Mouse (Mus musculus) retina, postnatal 1 day (tissue): ENCODE results near the gene Plk5.

Source experiments
- DNase-seq: peaks from one replicate; pipeline ENCODE4 v3.0.0-alpha.2; 2012

Gene Plk5

DNA sequence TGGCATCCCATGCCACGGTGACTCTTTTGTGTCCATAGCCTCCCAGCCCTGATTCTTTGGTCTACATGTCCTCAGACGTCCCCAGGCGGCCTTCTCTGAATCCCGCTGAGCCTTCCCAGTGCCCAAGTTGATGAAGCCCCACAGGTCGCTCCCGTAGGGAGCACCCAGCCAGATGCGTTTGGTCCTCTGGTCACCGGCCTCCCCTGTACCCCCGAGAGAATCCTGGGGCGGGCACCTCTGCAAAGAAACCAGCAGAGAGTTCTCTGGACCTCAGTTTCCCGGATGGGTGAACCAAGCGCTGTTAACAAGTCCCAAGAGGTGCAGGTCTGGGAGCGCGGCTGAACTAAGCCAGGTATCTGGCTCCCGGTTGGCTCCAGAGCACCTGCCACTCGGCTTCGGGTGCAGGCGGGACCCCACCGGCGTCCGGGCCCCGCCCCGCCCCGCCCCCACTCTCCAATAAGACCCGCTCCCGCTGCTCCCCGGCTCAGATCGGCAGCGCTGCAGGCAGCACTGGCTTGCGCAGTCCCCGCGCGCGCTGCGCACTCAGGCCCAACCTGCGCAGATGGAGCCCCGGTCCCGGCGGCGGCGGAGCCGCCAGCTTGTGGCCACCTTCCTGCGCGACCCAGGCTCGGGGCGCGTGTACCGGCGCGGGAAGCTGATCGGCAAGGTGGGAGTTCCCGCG is at the start of gene Plk5:
Gene Plk5 (plus strand): TSS at position 459 of the 682 bp plus-strand sequence.
- DNase-seq, result peak; percentile 48

DNA sequence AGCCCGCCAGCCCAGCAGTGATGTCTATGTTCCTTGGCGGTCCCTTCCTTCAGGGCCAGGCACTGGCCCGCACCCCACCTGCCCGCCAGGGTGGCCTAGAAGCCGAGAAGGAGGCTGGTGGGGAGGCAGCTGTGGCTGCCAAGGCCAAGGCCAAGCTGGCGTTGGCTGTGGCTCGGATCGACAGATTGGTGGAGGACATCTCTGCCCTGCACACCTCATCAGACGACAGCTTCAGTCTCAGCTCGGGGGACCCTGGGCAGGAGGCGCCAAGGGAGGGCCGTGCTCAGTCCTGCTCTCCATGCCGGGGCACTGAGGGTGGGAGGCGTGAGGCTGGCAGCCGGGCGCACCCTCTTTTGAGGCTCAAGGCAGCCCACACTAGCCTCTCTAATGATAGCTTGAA is 44.7 kb upstream of the Plk5 start:
- no peak for DNase-seq

DNA sequence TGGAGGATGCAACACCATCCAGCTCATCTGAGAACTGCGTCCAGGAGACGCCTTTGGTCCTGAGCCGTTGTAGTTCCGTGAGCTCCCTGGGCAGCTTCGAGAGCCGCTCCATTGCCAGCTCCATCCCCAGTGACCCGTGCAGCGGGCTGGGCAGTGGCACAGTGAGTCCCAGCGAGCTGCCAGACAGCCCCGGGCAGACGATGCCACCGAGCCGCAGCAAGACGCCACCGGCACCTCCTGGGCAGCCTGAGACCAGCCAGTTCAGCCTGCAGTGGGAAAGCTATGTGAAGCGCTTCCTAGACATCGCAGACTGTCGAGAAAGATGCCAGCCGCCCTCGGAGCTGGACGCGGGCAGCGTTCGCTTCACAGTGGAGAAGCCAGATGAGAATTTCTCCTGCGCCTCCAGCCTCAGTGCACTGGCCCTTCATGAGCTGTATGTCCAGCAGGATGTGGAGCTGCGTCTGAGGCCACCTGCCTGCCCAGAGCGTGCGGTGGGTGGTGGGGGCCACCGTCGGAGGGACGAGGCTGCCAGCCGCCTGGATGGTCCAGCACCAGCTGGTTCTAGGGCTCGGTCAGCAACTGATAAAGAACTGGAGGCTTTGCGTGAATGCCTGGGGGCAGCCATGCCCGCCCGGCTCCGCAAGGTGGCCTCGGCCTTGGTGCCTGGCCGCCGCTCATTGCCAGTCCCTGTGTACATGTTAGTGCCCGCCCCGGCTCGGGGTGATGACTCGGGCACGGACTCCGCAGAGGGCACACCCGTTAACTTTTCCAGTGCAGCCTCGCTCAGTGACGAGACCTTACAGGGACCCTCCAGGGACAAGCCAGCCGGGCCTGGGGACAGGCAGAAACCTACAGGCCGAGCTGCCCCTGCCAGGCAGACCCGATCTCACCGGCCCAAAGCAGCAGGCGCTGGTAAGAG is 43.4 kb upstream of the Plk5 start:
- no peak for DNase-seq

DNA sequence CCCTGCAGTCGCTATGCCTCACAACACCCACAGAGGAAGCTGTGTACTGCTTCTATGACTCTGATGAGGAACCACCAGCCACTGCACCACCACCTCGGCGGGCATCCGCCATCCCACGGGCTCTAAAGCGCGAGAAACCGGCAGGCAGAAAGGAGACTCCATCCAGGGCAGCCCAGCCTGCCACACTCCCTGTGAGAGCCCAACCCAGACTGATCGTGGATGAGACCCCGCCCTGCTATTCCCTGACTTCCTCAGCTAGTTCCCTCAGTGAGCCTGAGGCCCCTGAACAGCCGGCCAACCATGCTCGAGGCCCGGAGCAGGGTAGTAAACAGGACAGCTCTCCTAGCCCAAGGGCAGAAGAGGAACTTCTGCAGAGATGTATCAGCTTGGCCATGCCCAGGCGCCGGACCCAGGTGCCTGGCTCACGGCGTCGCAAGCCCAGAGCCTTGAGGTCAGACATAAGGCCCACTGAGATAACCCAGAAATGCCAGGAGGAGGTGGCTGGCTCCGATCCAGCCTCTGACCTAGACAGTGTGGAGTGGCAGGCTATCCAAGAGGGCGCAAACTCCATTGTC is 42.5 kb upstream of the Plk5 start:
- DNase-seq, result no peak

DNA sequence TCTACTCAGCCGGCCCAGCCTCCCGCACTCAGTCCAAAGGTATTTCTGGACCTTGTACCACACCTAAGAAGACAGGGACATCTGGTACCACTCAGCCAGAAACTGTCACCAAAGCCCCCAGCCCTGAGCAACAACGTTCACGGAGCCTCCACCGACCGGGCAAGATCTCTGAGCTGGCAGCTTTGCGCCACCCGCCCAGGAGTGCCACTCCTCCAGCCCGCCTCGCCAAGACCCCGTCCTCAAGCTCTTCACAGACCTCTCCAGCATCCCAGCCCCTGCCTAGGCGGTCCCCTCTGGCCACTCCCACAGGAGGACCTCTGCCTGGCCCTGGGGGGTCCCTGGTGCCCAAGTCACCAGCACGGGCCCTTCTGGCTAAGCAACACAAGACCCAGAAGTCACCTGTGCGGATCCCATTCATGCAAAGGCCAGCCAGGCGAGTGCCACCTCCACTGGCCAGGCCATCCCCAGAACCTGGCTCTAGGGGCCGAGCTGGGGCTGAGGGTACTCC is 41.7 kb upstream of the Plk5 start:
- no peak for DNase-seq

DNA sequence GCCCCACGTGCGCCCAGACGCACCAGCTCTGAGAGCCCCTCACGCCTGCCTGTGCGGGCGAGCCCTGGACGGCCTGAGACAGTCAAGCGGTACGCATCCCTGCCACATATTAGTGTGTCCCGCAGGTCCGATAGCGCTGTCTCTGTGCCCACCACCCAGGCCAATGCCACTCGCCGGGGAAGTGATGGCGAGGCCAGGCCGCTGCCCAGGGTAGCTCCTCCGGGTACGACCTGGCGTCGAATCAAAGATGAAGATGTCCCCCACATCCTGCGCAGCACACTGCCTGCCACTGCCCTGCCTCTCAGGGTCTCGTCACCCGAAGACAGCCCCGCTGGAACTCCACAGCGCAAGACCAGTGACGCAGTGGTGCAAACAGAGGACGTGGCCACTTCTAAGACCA is 40.9 kb upstream of the Plk5 start:
- DNase-seq, result no peak

DNA sequence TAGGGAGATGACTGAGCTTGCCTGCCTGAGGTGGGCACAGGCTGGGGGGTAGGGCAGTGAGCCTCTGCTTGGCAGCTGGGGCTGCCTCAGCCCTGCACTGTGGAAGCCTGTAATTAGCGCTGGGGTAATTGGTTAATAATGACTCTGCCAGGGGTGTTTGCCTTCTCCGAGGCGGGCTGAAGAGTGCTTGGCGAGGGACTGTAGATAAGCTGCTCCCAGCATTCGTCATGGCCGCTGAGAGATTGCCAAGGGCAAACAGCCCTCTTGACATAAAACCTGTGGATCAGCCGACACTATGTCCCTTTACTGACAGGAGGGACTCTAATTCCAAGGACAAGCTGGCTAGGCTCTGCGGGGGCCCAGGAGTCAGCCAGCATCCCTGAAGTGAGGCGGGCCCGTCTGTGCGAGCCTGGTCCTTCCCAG is 39.9 kb upstream of the Plk5 start:
- peak; percentile 51 for DNase-seq

DNA sequence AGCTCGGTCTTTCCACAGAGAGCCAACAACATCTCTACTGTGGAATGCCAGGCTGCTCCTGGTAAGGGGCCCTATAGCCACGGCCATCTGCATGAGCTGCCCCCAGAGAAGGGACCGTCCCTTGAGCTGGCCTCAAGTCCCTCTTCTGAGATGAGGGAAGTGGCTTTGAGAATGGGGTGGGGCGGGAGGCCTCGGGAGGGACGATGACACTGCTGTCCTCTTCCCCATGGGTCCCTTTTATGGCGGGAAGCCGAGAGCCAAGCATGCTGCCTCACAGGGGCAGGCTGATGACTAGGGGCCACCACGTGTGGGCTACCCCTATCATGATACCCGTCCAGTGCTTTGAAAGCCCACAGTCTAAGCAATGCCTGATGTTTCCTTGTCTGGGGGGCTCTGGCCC is 39.2 kb upstream of the Plk5 start:
- no peak for DNase-seq

DNA sequence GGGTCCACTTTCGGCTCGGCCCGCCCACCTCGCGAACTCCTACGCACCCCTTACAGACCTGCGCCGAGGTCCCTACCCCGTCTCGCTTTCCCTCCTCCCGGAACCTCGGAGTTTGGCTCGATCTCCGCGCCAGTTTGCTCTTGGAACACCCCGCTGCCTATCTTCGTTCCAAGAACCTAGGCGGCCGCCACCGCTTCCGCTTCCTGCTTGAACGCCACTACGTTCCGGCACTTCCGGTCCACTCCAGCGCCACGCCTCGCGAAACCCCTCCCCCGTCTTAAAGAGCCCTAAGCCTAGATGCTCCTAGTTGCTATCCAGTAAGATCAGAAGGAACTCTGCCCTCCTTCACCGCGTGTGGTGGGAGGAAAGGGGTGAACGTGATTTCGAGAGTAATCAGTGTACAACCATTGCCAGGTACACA is 35.9 kb upstream of the Plk5 start, which contains the start of gene 2310011J03Rik:
Gene 2310011J03Rik (minus strand): TSS at position 198 of the 421 bp plus-strand sequence.
- peak; percentile 94 for DNase-seq

DNA sequence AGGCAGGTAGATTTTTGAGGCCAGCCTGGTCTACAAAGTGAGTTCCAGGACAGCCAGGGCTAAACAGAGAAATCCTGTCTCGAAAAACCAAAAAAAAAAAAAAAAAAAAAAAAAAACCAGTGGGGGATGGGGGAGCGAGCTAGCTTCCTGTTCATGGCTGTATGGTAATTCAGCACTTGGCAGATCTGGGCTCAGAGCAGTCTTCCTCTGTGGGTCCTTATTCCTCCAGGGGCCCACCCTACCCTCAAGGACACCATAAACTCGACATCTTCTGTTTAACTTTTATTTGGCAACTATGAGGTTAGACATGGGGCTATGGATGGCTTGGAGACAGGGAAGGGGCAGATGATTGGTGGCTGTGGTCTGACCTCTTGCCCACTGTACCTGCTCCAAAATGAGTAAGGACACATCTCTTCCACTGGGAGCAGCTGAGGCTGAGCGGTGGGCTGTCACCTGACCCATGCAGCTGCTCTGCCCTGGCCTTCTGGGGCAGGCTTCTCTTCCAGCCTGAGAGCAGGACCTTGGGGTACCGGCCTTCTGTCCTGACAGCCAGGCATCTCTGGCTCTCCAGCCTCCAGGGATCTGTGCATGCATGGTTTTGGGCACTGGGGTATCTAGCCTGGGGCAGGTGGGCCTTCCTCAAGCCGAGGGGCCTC is 35.1 kb upstream of the Plk5 start:
- DNase-seq, result no peak

DNA sequence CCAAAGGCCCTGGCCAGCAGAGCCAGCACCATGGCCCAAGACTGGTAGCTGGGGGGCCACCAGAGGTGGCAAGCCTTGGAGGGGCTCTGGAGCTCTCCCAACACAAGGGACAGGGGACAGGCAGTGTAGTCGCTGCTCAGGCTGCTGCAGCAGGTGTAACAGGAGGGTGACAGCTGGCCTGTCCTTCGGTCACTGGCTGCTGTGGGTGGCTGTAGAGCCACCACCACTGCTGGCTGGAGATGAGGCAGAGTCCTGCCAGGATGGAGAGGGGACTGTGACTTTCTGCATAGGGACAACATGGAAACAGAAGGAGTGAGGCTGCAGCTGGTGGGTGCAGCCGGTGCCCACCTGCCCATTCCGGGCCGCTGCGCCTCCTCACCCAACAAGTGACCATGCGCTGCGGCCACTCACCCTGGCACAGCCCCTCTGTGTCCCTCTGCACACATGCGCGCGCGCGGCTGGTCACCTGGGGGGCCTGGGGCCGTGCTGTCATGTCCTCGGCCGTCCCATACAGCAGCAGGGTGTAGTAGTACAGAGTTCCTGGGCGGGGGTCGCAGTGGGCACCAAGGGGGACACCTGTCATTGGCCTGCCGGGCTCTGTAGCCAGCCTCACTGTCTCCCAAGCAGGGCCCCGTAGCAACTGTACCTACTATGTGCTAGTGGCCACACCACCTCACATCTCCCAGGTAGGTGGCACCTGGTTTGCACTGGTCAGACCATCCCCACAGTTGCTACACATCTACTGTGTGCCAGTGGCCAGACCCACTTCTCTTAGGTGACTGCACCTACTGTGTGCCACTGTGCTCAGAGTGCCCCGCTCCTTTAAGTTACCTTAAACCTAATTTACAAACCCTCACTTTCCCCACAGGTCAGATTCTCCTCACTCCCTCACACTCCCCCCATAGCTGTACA is 34.3 kb upstream of the Plk5 start:
- DNase-seq, result no peak

DNA sequence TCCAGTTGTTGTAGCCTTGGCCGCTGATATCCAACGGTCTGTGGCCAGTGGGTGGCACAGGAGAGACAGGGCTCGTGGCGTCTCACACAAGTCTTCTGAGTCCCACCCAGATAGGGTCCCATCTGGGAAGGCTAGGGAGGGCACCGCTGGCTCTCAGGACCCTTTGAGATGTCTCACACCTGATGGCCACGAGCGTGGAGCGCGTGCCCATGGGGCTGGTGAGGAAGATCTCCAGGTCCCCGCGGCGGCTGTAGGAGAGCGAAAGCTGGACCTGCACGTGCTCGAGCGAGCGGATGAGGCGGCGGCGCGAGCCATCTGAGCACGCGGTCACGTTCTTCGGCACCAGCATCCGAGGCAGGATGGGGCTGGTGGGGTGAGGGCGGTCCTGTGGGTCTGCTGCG is 33.4 kb upstream of the Plk5 start:
- peak; percentile 40 for DNase-seq

DNA sequence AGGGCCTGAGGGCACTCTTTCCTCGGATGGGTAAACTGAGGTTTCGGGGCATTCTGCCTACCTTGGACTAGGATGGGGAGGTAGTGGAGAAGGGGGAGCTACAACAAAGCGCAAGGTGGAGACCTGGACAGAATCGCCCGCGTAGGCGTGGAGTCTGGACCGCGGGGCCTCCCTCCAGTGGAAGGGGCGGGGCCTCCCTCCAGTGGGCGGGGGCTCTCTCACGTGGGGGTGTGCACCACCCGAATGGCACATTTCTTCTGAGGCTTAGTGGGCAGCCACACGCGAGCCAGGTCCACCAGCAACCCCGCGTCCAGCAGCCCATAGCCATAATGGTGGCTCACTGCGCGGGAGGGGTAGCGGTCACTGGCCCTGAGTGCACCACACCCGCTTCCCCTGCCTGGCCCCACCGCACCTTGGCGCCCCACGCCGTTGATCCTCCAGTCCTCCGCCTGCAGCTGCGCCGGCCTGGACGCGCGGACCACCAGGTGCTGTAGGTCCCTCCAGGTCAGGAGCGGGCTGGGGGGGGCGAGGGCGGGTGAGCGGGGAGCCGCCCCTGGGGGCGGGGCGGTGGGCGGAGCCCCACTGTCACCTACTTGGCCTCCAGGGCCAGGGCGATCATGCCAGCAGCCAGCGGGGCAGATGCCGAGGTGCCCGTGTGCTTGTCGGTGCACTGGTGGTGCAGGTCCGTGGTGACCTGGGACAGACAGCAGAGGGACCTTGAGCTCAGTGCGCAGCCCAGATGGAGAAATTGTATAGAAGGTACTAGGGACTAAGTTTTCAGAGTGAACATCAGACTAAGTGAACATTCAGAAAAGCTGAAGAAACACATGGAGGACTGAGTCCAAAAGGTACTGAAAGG is 32.8 kb upstream of the Plk5 start:
- DNase-seq, result peak; percentile 78

DNA sequence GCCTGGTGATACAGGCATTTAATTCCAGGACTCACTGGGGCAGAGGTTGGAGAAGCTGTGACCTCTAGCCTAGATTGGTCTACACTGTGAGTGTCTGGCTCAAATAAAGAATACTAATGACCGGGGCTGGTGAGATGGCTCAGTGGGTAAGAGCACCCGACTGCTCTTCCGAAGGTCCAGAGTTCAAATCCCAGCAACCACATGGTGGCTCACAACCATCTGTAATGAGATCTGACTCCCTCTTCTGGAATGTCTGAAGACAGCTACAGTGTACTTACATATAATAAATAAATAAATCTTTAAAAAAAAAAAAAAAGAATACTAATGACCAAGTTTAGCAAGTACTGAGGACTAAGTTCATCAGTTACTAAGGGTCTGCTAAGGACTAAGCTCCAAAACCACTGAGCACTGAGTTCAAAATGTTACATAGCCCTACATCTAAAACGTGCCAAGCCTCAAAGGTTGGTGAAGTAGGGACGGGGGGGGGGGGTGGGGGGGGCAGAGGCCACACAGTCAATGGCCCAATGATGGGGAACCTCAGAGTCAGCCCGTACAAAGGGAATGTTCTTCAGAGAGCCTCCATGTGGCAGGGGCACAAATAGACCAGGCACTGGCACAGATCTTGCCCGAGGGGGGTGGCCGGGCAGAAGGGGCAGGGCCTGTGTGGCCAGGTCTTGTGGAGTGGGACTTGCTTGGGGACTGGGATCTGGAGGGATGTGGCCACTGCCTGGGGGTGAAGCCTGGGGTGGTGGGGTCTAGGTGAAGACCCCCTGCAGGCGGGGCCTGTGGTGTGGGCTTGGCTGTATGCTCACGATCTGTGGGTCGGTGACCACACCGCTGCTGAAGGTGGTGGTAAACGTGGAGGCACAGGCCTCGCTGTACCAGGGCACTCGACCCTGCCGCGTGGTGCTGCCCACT is 31.9 kb upstream of the Plk5 start:
- no peak for DNase-seq

DNA sequence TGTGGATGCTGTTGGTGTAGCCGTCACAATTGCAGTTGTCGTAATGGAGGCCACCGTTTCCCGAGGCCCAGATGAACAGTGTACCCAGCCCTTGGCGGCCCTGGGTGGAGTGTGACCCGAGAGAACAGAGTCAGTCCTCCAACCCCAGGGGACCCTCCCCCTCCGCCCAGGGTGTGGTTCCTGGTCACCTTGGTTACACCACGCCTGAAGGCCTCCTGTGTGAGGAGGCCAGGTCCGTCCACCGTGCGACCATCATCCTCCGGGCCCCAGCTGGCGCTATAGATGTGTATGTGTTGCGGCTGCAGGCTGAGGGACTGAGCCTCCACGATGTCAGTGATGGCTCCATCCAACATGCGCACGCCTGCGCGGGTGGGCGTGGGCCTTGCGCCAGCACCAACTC is 31.2 kb upstream of the Plk5 start:
- no peak for DNase-seq

DNA sequence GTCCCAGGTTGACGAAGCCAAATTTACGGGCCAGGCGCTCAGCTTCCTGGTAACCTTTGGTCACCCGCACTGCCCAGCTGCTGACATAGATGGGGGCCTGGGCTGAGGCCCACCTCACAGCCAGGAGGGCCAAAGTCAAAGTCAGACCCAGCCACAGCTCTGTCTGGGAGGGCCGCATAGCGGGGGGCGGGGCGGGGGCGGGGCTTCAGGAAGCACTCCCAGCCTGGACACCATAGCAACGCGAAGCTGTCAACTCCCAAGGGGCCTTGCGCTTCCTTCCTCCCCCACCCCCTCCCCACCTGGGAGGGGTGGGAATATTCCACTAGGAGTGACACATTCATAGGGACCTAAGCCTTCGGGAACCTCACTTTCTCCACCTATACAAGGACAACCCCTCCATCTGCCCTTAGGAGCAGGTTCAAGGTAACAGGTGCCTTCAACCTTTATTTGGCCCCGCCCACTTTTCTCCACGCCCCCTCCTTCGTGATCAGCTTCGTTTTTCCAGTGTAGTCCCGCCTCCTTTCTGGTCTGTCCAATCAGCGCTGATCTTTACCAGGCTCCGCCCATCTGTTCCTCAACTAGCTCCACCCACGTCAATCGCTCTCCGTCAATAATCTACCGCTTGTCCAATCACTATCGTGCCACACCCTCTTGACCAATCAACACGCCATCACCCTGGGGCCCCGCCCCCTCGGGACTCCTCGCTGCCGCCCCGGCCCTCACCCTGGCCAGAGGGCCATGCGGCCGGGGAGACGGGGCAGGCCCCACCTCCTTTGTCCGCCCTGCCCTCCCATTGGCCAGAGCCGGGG is 26.8 kb upstream of the Plk5 start, which contains the start of the genes Pcsk4 and Reep6:
Gene Pcsk4 (minus strand): TSS at position 226 of the 809 bp plus-strand sequence.
Gene Reep6 (plus strand): TSS at position 681 of the 809 bp plus-strand sequence.
- DNase-seq, result peak; percentile 99

DNA sequence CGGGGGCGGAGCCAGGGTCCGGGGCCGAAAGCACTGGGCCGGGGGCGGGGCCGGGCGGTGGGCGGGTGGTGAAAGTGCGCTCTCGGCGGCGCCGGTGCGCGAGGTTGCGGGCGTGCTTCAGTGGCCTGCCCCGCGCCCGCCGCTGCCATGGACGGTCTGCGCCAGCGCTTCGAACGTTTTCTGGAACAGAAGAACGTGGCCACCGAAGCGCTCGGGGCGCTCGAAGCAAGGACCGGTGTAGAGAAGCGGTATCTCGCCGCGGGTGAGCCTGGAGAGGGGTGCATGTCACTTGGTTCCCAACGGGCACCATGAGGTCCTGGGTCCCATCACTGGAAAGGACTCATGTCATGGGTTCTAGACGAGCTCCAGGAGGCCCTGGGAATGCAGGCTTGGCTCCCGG is 26.2 kb upstream of the Plk5 start:
- no peak for DNase-seq

DNA sequence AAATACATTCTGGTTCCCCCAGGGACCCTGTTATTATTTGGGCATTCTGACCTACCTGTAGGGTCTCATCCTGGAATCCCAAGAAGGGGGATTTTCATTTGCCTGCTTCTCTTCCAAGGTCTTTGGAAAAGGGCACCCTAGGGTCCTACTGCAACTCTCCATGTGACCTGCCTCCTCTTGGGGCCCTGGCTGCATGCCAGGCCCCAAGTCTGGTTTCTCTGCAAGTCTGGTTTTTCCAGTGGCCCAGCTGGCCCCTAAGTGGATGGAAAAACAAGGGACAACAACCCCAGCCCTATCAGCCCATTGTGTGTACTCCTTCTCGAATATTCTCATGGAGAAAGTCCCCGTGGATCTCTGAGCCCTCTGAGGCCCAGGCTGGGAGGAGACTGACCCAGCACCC is 25.4 kb upstream of the Plk5 start:
- DNase-seq, result no peak
